Mouse (Mus musculus) embryonic fibroblast, embryonic 13.5 days (primary cell): ENCODE measurements at regions not wholly inside any gene's neighbourhood (a gene's known extent, or its start where the extent isn't known, plus 50 kb on each side); places are given as distances from the start of the nearest gene placed in this dataset.

Experiments
- H3K27ac ChIP-seq: 2 replicates; pipeline ENCODE4 v1.5.1; 2012; ENCODE audit warnings: low read length, control low read depth, inconsistent platforms; ENCODE audit not compliant: insufficient read depth
- H3K4me1 ChIP-seq: 2 replicates; pipeline ENCODE4 v1.6.1; 2011; ENCODE audit warnings: low read length; ENCODE audit not compliant: control insufficient read depth, insufficient read depth
- H3K4me3 ChIP-seq: 2 replicates; pipeline ENCODE4 v1.5.1; 2011; ENCODE audit warnings: mild to moderate bottlenecking, control low read depth, low read length; ENCODE audit not compliant: insufficient read depth
- CTCF ChIP-seq: IDR thresholded peaks from 2 replicates; pipeline ENCODE4 v1.5.1; 2011; ENCODE audit warnings: mild to moderate bottlenecking, control low read depth, low read length, moderate library complexity, borderline replicate concordance; ENCODE audit not compliant: insufficient read depth
- POLR2A ChIP-seq: IDR thresholded peaks from 2 replicates; pipeline ENCODE4 v1.6.1; 2011; ENCODE audit warnings: low read depth, mild to moderate bottlenecking, control low read depth, low read length, moderate library complexity

DNA sequence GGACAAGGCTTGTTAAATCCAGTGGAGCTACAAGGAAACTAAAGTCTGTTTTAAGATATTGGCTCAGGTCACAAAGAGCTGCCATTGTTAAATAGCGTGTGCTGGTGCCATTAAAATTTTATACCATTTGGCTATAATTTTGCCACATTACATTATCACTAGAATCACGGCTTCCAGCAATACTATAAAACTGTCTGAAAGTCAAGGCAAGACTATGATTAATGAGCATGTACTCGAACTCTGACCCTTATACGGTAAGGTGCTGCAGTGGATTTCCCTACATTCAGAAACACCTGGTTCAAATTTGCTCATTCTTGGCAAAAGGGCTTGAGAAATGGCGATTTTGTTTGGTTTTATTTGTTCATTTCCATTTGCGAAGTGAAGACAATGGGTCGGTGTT lies 119.2 kb upstream of the Mon1b start:
- no peak for TF ChIP-seq CTCF
- no peak for TF ChIP-seq POLR2A
- Histone ChIP-seq H3K4me3 (no peak overlapping the region), H3K4me1 (no peaks in the 10 kb centered on the region), H3K27ac (no peak overlapping the region)

DNA sequence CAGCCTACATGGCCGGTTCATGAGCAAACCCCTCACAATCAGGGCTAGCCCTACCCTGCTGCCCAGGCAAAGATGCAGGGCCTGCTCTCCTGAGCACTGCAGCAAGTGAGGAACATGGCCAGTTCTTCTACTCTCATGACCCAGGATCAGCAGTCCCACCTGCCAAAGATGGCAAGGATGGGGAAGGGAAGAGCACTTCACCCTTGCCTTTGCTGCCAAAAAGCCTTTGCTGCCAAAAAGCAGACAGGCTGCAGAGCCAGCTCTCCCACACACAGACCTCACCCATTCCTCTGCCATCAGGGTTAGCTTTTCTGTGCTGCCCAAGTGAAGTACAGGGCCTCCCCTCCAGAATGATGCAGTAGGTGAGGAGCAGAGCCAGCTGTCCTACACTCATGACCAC lies 117.5 kb upstream of the Mon1b start:
- TF ChIP-seq CTCF = no peak
- no peak overlapping the region for H3K27ac ChIP-seq

DNA sequence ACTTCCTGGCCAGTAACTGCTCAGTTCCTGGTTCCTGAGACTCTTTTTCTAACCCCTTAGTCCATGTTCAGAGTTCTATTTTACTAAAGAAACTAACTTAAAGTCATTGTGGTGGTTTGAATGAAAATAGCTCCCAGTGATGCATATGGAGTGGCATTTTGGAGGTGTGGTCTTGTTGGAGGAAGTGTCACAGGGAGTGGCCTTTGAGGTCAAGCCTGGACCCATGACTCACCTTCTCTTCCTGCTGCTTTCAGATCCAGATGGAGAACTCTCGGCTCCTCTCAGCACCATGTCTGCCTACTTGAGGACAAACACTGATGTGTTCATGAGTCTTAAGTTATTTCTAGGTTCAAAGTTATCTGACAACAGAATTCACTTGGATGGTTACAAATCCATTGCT lies 111.8 kb upstream of the Mon1b start:
- no peak for TF ChIP-seq POLR2A
- no peak for TF ChIP-seq CTCF
- H3K27ac ChIP-seq = peak overlapping the region; percentile 86
- H3K4me1 ChIP-seq = no peaks in the 10 kb centered on the region; the same call in 1 of the 2 replicates
- H3K4me3 ChIP-seq = no peak overlapping the region

More for the DNA sequence above, 117.5 kb upstream of the Mon1b start:
- Histone ChIP-seq H3K4me3 (no peak overlapping the region), H3K4me1 (no peaks in the 10 kb centered on the region)

DNA sequence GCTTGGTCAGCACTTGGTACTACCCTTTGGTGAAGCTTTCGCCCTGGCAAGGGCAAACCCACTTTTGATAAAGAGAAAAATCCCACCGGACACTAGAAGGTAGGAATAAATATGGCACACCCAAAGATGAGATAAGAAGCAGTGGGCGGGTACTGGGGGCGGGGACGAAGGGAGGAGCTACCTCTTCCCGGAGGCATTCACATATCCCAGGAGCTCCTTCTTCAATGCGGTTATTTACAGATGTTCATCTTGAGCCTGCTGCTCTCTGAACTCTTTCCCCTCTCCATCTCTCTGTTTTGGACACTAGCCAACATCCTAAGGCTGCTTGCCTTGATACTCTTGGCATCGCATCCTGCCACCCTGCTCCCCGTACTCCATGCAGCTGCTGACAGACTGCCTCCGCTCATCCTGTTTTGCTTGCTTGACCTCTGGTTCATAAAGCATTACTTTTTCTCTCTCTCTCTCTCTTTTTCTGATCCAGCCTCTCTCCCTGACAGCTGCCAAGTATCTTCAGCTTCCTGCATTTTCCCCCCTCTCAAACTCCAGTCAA lies 104.2 kb upstream of the Mon1b start:
- TF ChIP-seq CTCF (no peak), POLR2A (no peak)
- H3K27ac ChIP-seq = no peak overlapping the region
- no peaks in the 10 kb centered on the region for H3K4me1 ChIP-seq
- H3K4me3 ChIP-seq = no peak overlapping the region

DNA sequence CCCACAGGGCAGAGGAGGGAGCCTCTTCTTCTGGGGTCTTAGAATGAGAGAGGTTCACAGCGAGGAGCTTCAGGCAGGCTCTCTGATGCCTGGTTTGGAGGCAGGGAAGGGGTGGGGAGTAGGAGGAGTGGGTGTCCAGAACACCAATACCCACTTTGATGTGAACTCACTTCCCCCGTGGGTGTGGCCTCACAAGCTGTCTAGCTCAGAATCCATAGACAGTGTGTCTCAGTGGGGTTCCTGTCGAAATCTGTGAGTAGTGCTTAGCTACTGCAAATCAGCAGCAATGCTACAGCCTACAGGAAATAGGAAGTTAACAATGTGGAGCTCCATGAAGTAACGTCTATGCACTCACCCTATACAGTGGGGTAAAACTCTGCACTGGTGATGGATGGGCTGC lies 102.5 kb upstream of the Mon1b start:
- TF ChIP-seq CTCF (no peak), POLR2A (no peak)
- H3K4me1 ChIP-seq = no peaks in the 10 kb centered on the region
- H3K4me3 ChIP-seq = no peak overlapping the region
- H3K27ac ChIP-seq = no peak overlapping the region

DNA sequence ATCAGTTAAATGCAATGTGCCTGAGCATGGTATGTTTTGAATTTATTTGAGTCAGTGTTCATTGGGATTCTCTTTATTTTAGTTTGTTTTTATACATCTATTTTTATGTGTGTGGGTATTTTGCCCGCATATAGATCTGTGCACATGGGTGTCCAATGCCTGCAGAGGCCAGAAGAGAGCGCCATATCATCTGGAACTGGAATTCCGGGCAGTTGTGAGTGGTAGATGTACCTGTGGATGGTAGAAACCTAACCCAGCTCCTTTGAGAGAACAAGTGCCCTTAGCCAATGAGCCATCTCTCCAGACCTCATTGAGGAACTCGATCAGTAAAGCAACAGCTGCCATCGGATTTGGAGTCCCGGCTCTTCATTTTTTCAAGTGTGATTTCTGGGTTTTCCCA lies 94.0 kb upstream of the Mon1b start:
- Histone ChIP-seq H3K4me1 (no peaks in the 10 kb centered on the region), H3K4me3 (no peak overlapping the region), H3K27ac (no peak overlapping the region)
- TF ChIP-seq CTCF (no peak), POLR2A (no peak)

DNA sequence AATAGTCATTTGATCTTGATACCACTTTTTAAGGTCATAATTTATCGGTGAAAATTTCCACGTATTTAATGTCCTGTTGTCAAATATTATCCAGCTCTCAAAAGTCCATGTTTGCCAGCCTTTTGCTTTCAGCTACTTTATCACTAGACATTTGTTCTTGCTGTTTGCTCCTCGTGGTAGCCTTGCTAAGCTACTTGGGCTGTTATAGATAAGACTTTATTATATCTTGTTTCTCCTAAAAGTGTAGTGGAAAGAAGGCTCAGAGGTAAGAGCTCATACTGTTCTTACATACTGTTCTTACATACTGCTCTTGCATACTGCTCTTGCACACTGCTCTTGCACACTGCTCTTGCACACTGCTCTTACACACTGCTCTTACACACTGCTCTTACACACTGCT lies 93.3 kb upstream of the Mon1b start:
- Histone ChIP-seq H3K27ac (no peak overlapping the region), H3K4me1 (no peaks in the 10 kb centered on the region), H3K4me3 (no peak overlapping the region)
- TF ChIP-seq CTCF = no peak
- TF ChIP-seq POLR2A = no peak

DNA sequence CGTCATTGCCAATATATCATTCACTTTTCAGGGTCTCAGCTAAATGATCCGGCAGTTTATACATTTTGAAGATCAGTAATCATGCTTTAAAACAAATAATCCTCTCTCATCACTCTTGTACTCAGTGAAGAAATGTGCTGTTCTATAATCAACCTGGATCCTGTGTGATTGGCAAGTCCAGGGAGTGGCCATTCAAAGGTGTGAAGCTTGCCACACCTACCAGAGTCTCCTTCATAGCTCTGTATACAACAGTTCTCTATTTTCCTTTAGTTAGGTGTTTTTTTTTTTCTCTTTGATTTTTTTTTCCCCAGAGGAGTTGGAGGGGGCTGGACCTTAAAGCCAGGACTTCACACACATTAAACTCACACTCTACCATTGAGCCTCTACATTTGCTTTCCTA lies 92.7 kb upstream of the Mon1b start:
- Histone ChIP-seq H3K27ac (no peak overlapping the region), H3K4me1 (no peaks in the 10 kb centered on the region), H3K4me3 (no peak overlapping the region)
- no peak for TF ChIP-seq CTCF
- TF ChIP-seq POLR2A = no peak

DNA sequence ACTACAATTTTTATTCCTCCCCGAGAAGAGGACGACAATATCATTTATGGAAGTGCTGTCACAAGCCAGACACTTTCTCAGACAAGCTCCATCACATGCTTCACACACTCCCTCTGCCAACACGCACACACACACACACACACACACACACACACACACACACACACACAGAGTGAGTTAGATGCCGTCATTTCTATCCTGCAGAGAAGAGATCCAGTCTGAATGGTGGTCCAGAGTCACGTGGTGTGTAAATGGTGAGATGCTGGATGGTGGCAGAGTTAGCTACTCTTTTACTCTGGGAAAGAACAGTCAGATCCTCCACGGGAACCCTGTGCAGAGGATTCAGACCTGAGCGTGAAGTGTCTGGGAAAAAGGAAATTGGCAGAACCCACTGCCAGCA lies 86.2 kb upstream of the Mon1b start:
- Histone ChIP-seq H3K27ac (no peak overlapping the region), H3K4me1 (no peaks in the 10 kb centered on the region), H3K4me3 (no peak overlapping the region)
- no peak for TF ChIP-seq CTCF
- TF ChIP-seq POLR2A = no peak

DNA sequence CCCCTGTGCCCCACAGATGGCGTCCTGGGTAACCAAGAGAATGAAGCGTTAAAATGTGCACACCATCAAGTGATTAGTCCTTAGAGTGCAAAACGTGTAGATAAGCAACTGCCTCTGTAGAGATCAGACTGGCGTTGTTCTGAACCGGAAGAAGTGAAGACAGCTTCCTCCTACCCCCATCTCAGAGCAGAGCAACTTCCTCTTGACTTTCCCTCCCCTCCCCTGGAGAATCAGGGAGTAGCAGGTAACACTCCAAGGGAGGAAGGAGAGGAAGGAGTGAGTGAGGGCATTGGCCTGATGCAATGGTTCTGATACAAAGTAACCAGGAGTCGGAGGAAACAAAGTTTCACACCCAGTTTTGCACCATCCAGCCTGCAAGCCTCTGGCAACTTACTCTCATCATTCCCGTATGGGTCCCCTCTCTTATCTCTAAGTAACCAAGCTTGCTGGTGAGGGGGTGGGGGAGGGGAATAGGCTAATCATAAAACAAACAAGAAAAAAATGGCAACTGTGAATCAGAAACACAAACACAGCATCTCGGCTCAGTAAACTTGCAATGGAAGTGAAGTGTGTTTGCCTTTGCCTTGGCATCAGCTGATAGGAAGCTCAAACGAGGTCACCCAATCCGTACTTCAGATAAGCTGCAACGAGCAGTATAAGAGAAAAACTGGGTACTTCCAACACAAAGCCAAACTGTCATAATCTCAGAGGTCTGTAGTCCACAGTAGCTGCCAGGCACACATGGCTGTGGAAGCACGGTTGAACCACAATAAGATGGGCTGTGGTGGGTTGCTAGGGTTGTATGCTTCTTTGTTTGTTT lies 83.7 kb upstream of the Mon1b start:
- no peaks in the 10 kb centered on the region for H3K4me1 ChIP-seq
- no peak overlapping the region for H3K4me3 ChIP-seq
- no peak overlapping the region for H3K27ac ChIP-seq
- no peak for TF ChIP-seq CTCF
- TF ChIP-seq POLR2A = no peak

DNA sequence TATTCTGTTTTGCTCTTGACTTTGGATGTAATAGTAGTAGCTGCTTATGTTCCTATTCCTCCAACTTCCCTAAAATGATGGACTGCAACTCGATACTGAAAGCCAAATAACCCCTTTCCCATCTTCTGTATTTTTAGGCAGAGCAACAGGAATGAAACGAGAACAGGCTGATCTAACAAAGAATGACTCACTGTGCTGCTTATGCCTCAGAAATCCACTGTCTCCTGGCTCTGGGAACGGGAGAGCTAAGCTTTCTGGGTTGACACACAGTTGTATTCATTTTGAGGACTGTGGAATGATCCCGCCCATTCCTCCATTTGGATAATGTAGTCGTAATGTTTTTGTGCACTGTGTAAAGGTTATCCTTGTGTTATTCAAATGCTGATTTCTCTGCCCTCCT lies 82.6 kb upstream of the Mon1b start:
- H3K4me1 ChIP-seq = no peaks in the 10 kb centered on the region
- TF ChIP-seq CTCF (no peak), POLR2A (no peak)
- no peak overlapping the region for H3K4me3 ChIP-seq
- no peak overlapping the region for H3K27ac ChIP-seq
